Mouse (Mus musculus): ENCODE data around the gene Lce1h. TPM values are rescaled to one million over a fixed set of nuclear protein-coding genes. Genes with fewer than 3 reads are reported as not detected.

The Lce1h gene
- not detected for polyA plus RNA-seq (2014; fragmentation: Illumina TruSeq; extraction: RNeasy Lipid Tissue Mini Kit (QIAGEN cat#74804); ENCODE audit: low replicate concordance)

GRCm38 (mm10) chr3:92764965-92765364 is at the start of gene Lce1h:
TSS of gene Lce1h (minus strand) at chr3:92765065.

GRCm38 (mm10) chr3:92807791-92808190 is 42.9 kb upstream of the Lce1h start, which contains the start of gene Lce1k:
TSS of gene Lce1k (minus strand) at chr3:92807891.

DNA sequence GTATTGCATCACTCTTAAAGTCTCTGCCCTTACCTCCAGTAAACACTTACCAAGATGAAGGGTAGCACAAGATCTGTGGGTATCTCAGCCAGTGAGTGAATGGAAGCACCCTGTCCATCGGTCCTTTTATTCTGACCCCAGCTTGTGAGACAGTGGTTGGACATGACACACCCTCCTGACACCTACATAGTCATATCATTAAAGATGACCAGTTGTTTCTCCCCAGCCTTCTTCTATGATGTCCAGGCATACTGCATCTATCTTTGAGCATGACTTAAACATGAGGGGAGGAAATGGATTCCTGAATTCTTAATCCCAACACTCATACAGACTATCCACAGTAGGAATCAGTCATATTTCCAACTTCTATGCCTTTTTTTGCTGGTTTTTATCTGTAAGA is 25.5 kb upstream of the Lce1h start, which contains the start of gene Lce1j:
Gene Lce1j (minus strand): TSS at position 101 of the 400 bp plus-strand sequence.

GRCm38 (mm10) chr3:92778799-92779198 is 13.9 kb upstream of the Lce1h start, which contains the start of gene Lce1i:
TSS of gene Lce1i (minus strand) at chr3:92778899.

DNA sequence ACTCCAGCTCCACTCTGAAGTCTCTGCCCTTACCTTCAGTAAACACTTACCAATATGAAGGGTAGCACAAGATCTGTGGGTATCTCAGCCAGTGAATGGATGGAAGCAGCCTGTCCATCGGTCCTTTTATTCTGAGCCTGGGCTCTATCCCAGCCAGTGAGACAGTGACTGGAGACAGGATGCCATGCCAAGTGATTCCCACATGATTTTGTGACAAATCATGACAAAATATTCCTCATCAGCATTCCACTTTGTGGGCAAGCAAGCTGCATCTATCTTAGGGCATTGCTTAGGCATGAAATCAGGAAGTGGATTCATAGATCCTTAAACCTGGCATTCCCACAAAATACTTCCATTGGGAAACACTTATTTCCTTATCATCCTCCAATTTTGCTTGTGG is 12.6 kb downstream of the Lce1h start, which contains the start of gene Lce1g:
Gene Lce1g (minus strand): TSS at position 101 of the 400 bp plus-strand sequence.

GRCm38 (mm10) chr3:92738996-92739395 is 25.9 kb downstream of the Lce1h start, which contains the start of gene Gm38119:
TSS of gene Gm38119 (minus strand) at chr3:92739096.

DNA sequence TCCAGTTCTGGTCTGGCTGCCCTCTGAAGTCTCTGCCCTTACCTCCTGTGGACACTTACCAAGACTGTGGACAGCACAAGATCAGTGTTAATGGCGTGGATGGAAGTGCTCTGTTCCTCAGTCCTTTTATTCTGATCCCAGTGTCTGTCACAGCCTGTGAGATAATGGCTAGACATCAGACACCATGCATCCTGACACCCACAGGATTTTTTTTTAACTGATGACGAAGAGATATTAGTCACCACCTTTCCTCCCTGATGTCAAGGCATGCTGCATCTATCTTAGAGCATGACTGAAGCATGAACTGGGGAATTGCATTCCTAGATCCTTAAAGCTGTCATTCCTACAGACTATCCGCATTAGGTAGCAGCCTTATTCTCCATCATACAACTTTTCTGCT is 44.6 kb downstream of the Lce1h start, which contains the start of gene Lce1f:
Gene Lce1f (minus strand): TSS at position 101 of the 400 bp plus-strand sequence.

Other genes with a start within 250 kb of the Lce1h start
- gene 2310046K23Rik, start 230.6 kb downstream of the Lce1h start, polyA plus RNA-seq (2014; fragmentation: Illumina TruSeq; extraction: RNeasy Lipid Tissue Mini Kit (QIAGEN cat#74804); ENCODE audit: low replicate concordance) = not detected
- not detected for gene Ivl, start 191.3 kb downstream of the Lce1h start, polyA plus RNA-seq (2014; fragmentation: Illumina TruSeq; extraction: RNeasy Lipid Tissue Mini Kit (QIAGEN cat#74804); ENCODE audit: low replicate concordance)
- 0.93 TPM for gene Smcp, start 176.1 kb downstream of the Lce1h start, polyA plus RNA-seq (2014; fragmentation: Illumina TruSeq; extraction: RNeasy Lipid Tissue Mini Kit (QIAGEN cat#74804); ENCODE audit: low replicate concordance)
- gene 2210017I01Rik, start 157.6 kb downstream of the Lce1h start, polyA plus RNA-seq (2014; fragmentation: Illumina TruSeq; extraction: RNeasy Lipid Tissue Mini Kit (QIAGEN cat#74804); ENCODE audit: low replicate concordance) = not detected
- not detected for gene Lce6a, start 143.4 kb downstream of the Lce1h start, polyA plus RNA-seq (2014; fragmentation: Illumina TruSeq; extraction: RNeasy Lipid Tissue Mini Kit (QIAGEN cat#74804); ENCODE audit: low replicate concordance)
- not detected for gene Lce1a1, start 116.8 kb downstream of the Lce1h start, polyA plus RNA-seq (2014; fragmentation: Illumina TruSeq; extraction: RNeasy Lipid Tissue Mini Kit (QIAGEN cat#74804); ENCODE audit: low replicate concordance)
- not detected for gene Lce1b, start 108.1 kb downstream of the Lce1h start, polyA plus RNA-seq (2014; fragmentation: Illumina TruSeq; extraction: RNeasy Lipid Tissue Mini Kit (QIAGEN cat#74804); ENCODE audit: low replicate concordance)
- gene Lce1a2, start 94.8 kb downstream of the Lce1h start, polyA plus RNA-seq (2014; fragmentation: Illumina TruSeq; extraction: RNeasy Lipid Tissue Mini Kit (QIAGEN cat#74804); ENCODE audit: low replicate concordance) = not detected
- gene Lce1c, start 85.8 kb downstream of the Lce1h start, polyA plus RNA-seq (2014; fragmentation: Illumina TruSeq; extraction: RNeasy Lipid Tissue Mini Kit (QIAGEN cat#74804); ENCODE audit: low replicate concordance) = not detected
- not detected for gene Lce1d, start 77.9 kb downstream of the Lce1h start, polyA plus RNA-seq (2014; fragmentation: Illumina TruSeq; extraction: RNeasy Lipid Tissue Mini Kit (QIAGEN cat#74804); ENCODE audit: low replicate concordance)
- gene Lce1e, start 56.0 kb downstream of the Lce1h start, polyA plus RNA-seq (2014; fragmentation: Illumina TruSeq; extraction: RNeasy Lipid Tissue Mini Kit (QIAGEN cat#74804); ENCODE audit: low replicate concordance) = not detected
- gene Lce1f, start 44.7 kb downstream of the Lce1h start, polyA plus RNA-seq (2014; fragmentation: Illumina TruSeq; extraction: RNeasy Lipid Tissue Mini Kit (QIAGEN cat#74804); ENCODE audit: low replicate concordance) = not detected
- gene Gm38119, start 26.0 kb downstream of the Lce1h start, polyA plus RNA-seq (2014; fragmentation: Illumina TruSeq; extraction: RNeasy Lipid Tissue Mini Kit (QIAGEN cat#74804); ENCODE audit: low replicate concordance) = not detected
- gene Lce1g, start 12.7 kb downstream of the Lce1h start, polyA plus RNA-seq (2014; fragmentation: Illumina TruSeq; extraction: RNeasy Lipid Tissue Mini Kit (QIAGEN cat#74804); ENCODE audit: low replicate concordance) = not detected
- not detected for gene Lce1i, start 13.8 kb upstream of the Lce1h start, polyA plus RNA-seq (2014; fragmentation: Illumina TruSeq; extraction: RNeasy Lipid Tissue Mini Kit (QIAGEN cat#74804); ENCODE audit: low replicate concordance)
- gene Lce1j, start 25.4 kb upstream of the Lce1h start, polyA plus RNA-seq (2014; fragmentation: Illumina TruSeq; extraction: RNeasy Lipid Tissue Mini Kit (QIAGEN cat#74804); ENCODE audit: low replicate concordance) = not detected
- gene Lce1k, start 42.8 kb upstream of the Lce1h start, polyA plus RNA-seq (2014; fragmentation: Illumina TruSeq; extraction: RNeasy Lipid Tissue Mini Kit (QIAGEN cat#74804); ENCODE audit: low replicate concordance) = not detected
- gene Kprp, start 62.2 kb upstream of the Lce1h start, polyA plus RNA-seq (2014; fragmentation: Illumina TruSeq; extraction: RNeasy Lipid Tissue Mini Kit (QIAGEN cat#74804); ENCODE audit: low replicate concordance) = not detected
- not detected for gene Lce1l, start 86.2 kb upstream of the Lce1h start, polyA plus RNA-seq (2014; fragmentation: Illumina TruSeq; extraction: RNeasy Lipid Tissue Mini Kit (QIAGEN cat#74804); ENCODE audit: low replicate concordance)
- not detected for gene 2310050C09Rik, start 105.2 kb upstream of the Lce1h start, polyA plus RNA-seq (2014; fragmentation: Illumina TruSeq; extraction: RNeasy Lipid Tissue Mini Kit (QIAGEN cat#74804); ENCODE audit: low replicate concordance)
- not detected for gene Lce3a, start 161.2 kb upstream of the Lce1h start, polyA plus RNA-seq (2014; fragmentation: Illumina TruSeq; extraction: RNeasy Lipid Tissue Mini Kit (QIAGEN cat#74804); ENCODE audit: low replicate concordance)
- not detected for gene Lce3b, start 167.9 kb upstream of the Lce1h start, polyA plus RNA-seq (2014; fragmentation: Illumina TruSeq; extraction: RNeasy Lipid Tissue Mini Kit (QIAGEN cat#74804); ENCODE audit: low replicate concordance)
- gene Lce3c, start 179.4 kb upstream of the Lce1h start, polyA plus RNA-seq (2014; fragmentation: Illumina TruSeq; extraction: RNeasy Lipid Tissue Mini Kit (QIAGEN cat#74804); ENCODE audit: low replicate concordance) = not detected
- gene Lce3d, start 192.3 kb upstream of the Lce1h start, polyA plus RNA-seq (2014; fragmentation: Illumina TruSeq; extraction: RNeasy Lipid Tissue Mini Kit (QIAGEN cat#74804); ENCODE audit: low replicate concordance) = not detected
- gene Lce3e, start 202.0 kb upstream of the Lce1h start, polyA plus RNA-seq (2014; fragmentation: Illumina TruSeq; extraction: RNeasy Lipid Tissue Mini Kit (QIAGEN cat#74804); ENCODE audit: low replicate concordance) = not detected
- not detected for gene Lce3f, start 227.2 kb upstream of the Lce1h start, polyA plus RNA-seq (2014; fragmentation: Illumina TruSeq; extraction: RNeasy Lipid Tissue Mini Kit (QIAGEN cat#74804); ENCODE audit: low replicate concordance)